Mouse (Mus musculus) heart, postnatal 0 days (tissue): Measurements from ENCODE around the gene Camta1.

Source experiments
- CTCF ChIP-seq: IDR thresholded peaks from 2 replicates; pipeline ENCODE4 v1.5.1; 2016; ENCODE audit warnings: antibody characterized with exemption, control low read depth, low read depth
- EP300 ChIP-seq: IDR thresholded peaks from 2 replicates; pipeline ENCODE4 v1.6.1; 2016; ENCODE audit warnings: antibody characterized with exemption, low read depth

- no peak for TF ChIP-seq EP300
- no peak for TF ChIP-seq CTCF
Measured at GRCm38 (mm10) chr4:151893241-151893640, 31.6 kb upstream of the Camta1 start.
